Mouse (Mus musculus): Measurements from ENCODE around the gene Borcs7. TPM values are rescaled to one million over a fixed set of nuclear protein-coding genes. Genes with fewer than 3 reads are reported as not detected.
"Not testable (repeated sequence)": the region's sequence is repeated elsewhere in the genome, so short reads cannot be mapped to it uniquely, and the experiment has no call there.

Gene Borcs7
- polyA plus RNA-seq, 1 experiment from 2014 or later, result 15.7 TPM

- H3K4me1 ChIP-seq, result no peaks in the 10 kb centered on the region
- no peak overlapping the region for H3K4me3 ChIP-seq
- H3K36me3 ChIP-seq, result peaks cover 29% of the 10 kb centered on the region
- H3K4me2 ChIP-seq (replicated peaks), result no peak overlapping the region
- ATAC-seq (ENCODE audit: low FRiP score, low read depth), result no peak
- H3K9me3 ChIP-seq, result no peaks in the 10 kb centered on the region
- H3K27me3 ChIP-seq, result no peaks in the 10 kb centered on the region
- H3K9ac ChIP-seq, result no peak overlapping the region
- no peak overlapping the region for H3K27ac ChIP-seq
- WGBS, result 61% methylated on average over 8 of the region's 8 CpGs
Observed at GRCm38 (mm10) chr19:46727140-46727736, 37.5 kb downstream of the Borcs7 start.

GRCm38 (mm10) chr19:46727945-46728540 is 38.3 kb downstream of the Borcs7 start:
- no peaks in the 10 kb centered on the region for H3K9me3 ChIP-seq
- no peaks in the 10 kb centered on the region for H3K27me3 ChIP-seq
- WGBS, result 59% methylated on average over 11 of the region's 11 CpGs
- no peak overlapping the region for H3K27ac ChIP-seq
- H3K9ac ChIP-seq, result no peak overlapping the region
- H3K4me2 ChIP-seq (replicated peaks), result no peak overlapping the region
- H3K36me3 ChIP-seq, result peaks cover 29% of the 10 kb centered on the region
- ATAC-seq (ENCODE audit: low FRiP score, low read depth), result no peak
- H3K4me3 ChIP-seq, result no peak overlapping the region
- H3K4me1 ChIP-seq, result no peaks in the 10 kb centered on the region

- Histone ChIP-seq H3K4me1 (no peaks in the 10 kb centered on the region), H3K9me3 (no peaks in the 10 kb centered on the region), H3K27ac (no peak overlapping the region), H3K9ac (no peak overlapping the region), H3K27me3 (no peaks in the 10 kb centered on the region), H3K36me3 (peaks cover 33% of the 10 kb centered on the region), H3K4me3 (no peak overlapping the region), H3K4me2 (replicated peaks) (no peak overlapping the region)
- no peak for ATAC-seq (ENCODE audit: low FRiP score, low read depth)
- 80% methylated on average over 3 of the region's 3 CpGs for WGBS
Observed at GRCm38 (mm10) chr19:46728909-46729308, 39.2 kb downstream of the Borcs7 start.

- no peaks in the 10 kb centered on the region for H3K27me3 ChIP-seq
- H3K4me2 ChIP-seq (replicated peaks), result no peak overlapping the region
- no peaks in the 10 kb centered on the region for H3K9me3 ChIP-seq
- no peak for ATAC-seq (ENCODE audit: low FRiP score, low read depth)
- H3K27ac ChIP-seq, result no peak overlapping the region
- WGBS, result 92% methylated on average over 10 of the region's 10 CpGs
- no peak overlapping the region for H3K4me3 ChIP-seq
- no peaks in the 10 kb centered on the region for H3K4me1 ChIP-seq
- H3K9ac ChIP-seq, result no peak overlapping the region
- peaks cover 15% of the 10 kb centered on the region for H3K36me3 ChIP-seq
Observed at GRCm38 (mm10) chr19:46731351-46731750, 41.6 kb downstream of the Borcs7 start.

- H3K9me3 ChIP-seq; H3K27me3 ChIP-seq; H3K9ac ChIP-seq; H3K27ac ChIP-seq; ATAC-seq (ENCODE audit: low FRiP score, low read depth); H3K4me2 ChIP-seq (replicated peaks); H3K4me3 ChIP-seq; H3K4me1 ChIP-seq: not testable (repeated sequence)
- 95% methylated on average over 5 of the region's 5 CpGs for WGBS
- H3K36me3 ChIP-seq, result peaks cover 11% of the 10 kb centered on the region
Observed at GRCm38 (mm10) chr19:46732673-46733072, 43.0 kb downstream of the Borcs7 start.

GRCm38 (mm10) chr19:46733626-46734025 is 43.9 kb downstream of the Borcs7 start:
- WGBS, result 89% methylated on average over 7 of the region's 7 CpGs

GRCm38 (mm10) chr19:46735241-46735640 is 45.5 kb downstream of the Borcs7 start:
- Histone ChIP-seq H3K9me3 (no peaks in the 10 kb centered on the region), H3K27ac (no peak overlapping the region), H3K4me1 (no peaks in the 10 kb centered on the region), H3K36me3 (peaks cover 21% of the 10 kb centered on the region), H3K4me2 (replicated peaks) (no peak overlapping the region), H3K4me3 (no peak overlapping the region), H3K9ac (no peak overlapping the region), H3K27me3 (no peaks in the 10 kb centered on the region)
- 68% methylated on average over 5 of the region's 5 CpGs for WGBS
- ATAC-seq (ENCODE audit: low FRiP score, low read depth), result no peak

More at GRCm38 (mm10) chr19:46733626-46734025, 43.9 kb downstream of the Borcs7 start:
- ATAC-seq (ENCODE audit: low FRiP score, low read depth), result no peak
- Histone ChIP-seq H3K4me1 (no peaks in the 10 kb centered on the region), H3K4me3 (no peak overlapping the region), H3K27me3 (no peaks in the 10 kb centered on the region), H3K9ac (no peak overlapping the region), H3K36me3 (peaks cover 18% of the 10 kb centered on the region), H3K27ac (no peak overlapping the region), H3K9me3 (no peaks in the 10 kb centered on the region), H3K4me2 (replicated peaks) (no peak overlapping the region)

- H3K4me3 ChIP-seq, result no peak overlapping the region
- H3K4me2 ChIP-seq (replicated peaks), result no peak overlapping the region
- H3K27me3 ChIP-seq, result no peaks in the 10 kb centered on the region
- H3K9ac ChIP-seq, result no peak overlapping the region
- H3K9me3 ChIP-seq, result no peaks in the 10 kb centered on the region
- H3K36me3 ChIP-seq, result peaks cover 20% of the 10 kb centered on the region
- 82% methylated on average over 7 of the region's 7 CpGs for WGBS
- ATAC-seq (ENCODE audit: low FRiP score, low read depth), result no peak
- no peaks in the 10 kb centered on the region for H3K4me1 ChIP-seq
- H3K27ac ChIP-seq, result no peak overlapping the region
Observed at GRCm38 (mm10) chr19:46737106-46737505, 47.4 kb downstream of the Borcs7 start.

GRCm38 (mm10) chr19:46740341-46741008 is 50.8 kb downstream of the Borcs7 start:
- ATAC-seq (ENCODE audit: low FRiP score, low read depth), result no peak
- WGBS, result 54% methylated on average over 7 of the region's 7 CpGs
- H3K27me3 ChIP-seq, result no peaks in the 10 kb centered on the region
- no peaks in the 10 kb centered on the region for H3K4me1 ChIP-seq
- H3K27ac ChIP-seq, result no peak overlapping the region
- H3K36me3 ChIP-seq, result peaks cover 11% of the 10 kb centered on the region; the same call in 1 of the 2 replicates
- H3K4me3 ChIP-seq, result no peak overlapping the region
- H3K4me2 ChIP-seq (replicated peaks), result no peak overlapping the region
- no peaks in the 10 kb centered on the region for H3K9me3 ChIP-seq
- no peak overlapping the region for H3K9ac ChIP-seq

GRCm38 (mm10) chr19:46741574-46741973 is 51.9 kb downstream of the Borcs7 start:
- Histone ChIP-seq H3K9me3 (no peaks in the 10 kb centered on the region), H3K27ac (no peak overlapping the region), H3K36me3 (peaks cover 11% of the 10 kb centered on the region; the same call in 1 of the 2 replicates), H3K27me3 (no peaks in the 10 kb centered on the region), H3K4me1 (no peaks in the 10 kb centered on the region), H3K9ac (no peak overlapping the region), H3K4me3 (no peak overlapping the region), H3K4me2 (replicated peaks) (no peak overlapping the region)
- ATAC-seq (ENCODE audit: low FRiP score, low read depth), result no peak
- WGBS, result 34% methylated on average over 6 of the region's 6 CpGs

- no peak for ATAC-seq (ENCODE audit: low FRiP score, low read depth)
- WGBS, result 75% methylated on average over 9 of the region's 9 CpGs
Observed at GRCm38 (mm10) chr19:46744681-46745080, 55.0 kb downstream of the Borcs7 start.

GRCm38 (mm10) chr19:46747799-46748198 is 58.1 kb downstream of the Borcs7 start:
- Histone ChIP-seq H3K9ac (no peak overlapping the region), H3K4me2 (replicated peaks) (no peak overlapping the region), H3K27ac (no peak overlapping the region), H3K4me1 (no peaks in the 10 kb centered on the region), H3K36me3 (no peaks in the 10 kb centered on the region), H3K4me3 (no peak overlapping the region), H3K9me3 (no peaks in the 10 kb centered on the region), H3K27me3 (no peaks in the 10 kb centered on the region)
- ATAC-seq (ENCODE audit: low FRiP score, low read depth), result no peak
- WGBS, result 89% methylated on average over 3 of the region's 3 CpGs

More at GRCm38 (mm10) chr19:46744681-46745080, 55.0 kb downstream of the Borcs7 start:
- Histone ChIP-seq H3K9me3 (no peaks in the 10 kb centered on the region), H3K4me1 (no peaks in the 10 kb centered on the region), H3K27me3 (no peaks in the 10 kb centered on the region), H3K4me2 (replicated peaks) (no peak overlapping the region), H3K4me3 (no peak overlapping the region), H3K36me3 (no peaks in the 10 kb centered on the region), H3K27ac (no peak overlapping the region), H3K9ac (no peak overlapping the region)
